Mouse (Mus musculus): ENCODE measurements around the gene Sar1b. TPM values are rescaled to one million over a fixed set of nuclear protein-coding genes. Genes with fewer than 3 reads are reported as not detected.

Sar1b gene
- total and polyA plus RNA-seq, 3 experiments, result 104 to 124 TPM; not detected in 1

DNA sequence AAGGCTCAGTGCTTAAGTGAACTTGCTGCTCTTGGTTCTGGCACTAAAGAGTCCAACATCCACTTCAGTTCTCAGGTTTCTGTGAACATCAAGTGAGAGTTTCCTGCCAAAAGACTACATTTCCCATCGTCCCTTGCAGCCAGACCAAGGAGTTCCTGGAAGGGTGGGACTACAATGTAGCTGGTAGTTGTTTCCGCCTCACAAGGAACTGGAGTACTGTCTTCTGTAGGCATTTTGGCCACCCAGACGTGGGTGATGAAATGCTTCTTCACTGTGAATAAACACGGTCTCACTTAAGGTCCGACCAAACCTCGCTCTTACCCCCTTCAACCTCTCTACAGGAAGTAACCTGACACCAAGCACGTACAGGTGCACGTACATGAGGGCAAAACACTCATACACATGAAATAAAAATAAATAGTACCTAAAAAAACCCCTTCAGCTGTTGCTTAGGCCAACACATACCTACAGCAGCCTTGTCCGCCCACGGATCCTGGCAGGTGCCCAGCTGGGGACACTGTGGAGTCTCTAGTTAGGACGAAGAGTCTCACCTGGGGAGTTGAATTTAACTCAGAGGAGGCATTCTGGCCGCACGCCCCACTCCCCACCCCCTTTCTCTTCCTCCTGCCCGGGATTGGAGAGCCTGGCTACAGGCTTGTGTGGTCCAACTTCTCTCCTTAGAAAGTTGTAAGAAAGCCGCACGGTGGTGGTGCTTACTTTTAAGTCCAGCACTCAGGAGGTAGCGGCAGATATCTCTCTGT is 41.9 kb downstream of the Sar1b start (continued):
- TF ChIP-seq POLR2A (IDR thresholded peaks at IDR 0.05; ENCODE audit: control insufficient read depth in 1 of 2, insufficient read depth in 1 of 2, low read depth in 1 of 2, low read length in 2 of 2, poor library complexity in 1 of 2) (peak; percentile 34 to 86; a peak in 2 of 4 replicates), USF2 (IDR thresholded peaks at IDR 0.05; ENCODE audit: borderline replicate concordance in 1 of 2, insufficient read depth in 1 of 2, low read depth in 1 of 2, low read length in 2 of 2) (no peak), NRF1 (IDR thresholded peaks at IDR 0.05; ENCODE audit: insufficient read depth, low read depth, low read length, poor library complexity, severe bottlenecking) (no peak), RAD21 (IDR thresholded peaks at IDR 0.05; ENCODE audit: low read depth, low read length) (no peak), TAL1 (IDR thresholded peaks at IDR 0.05; ENCODE audit: low read length) (no peak), CHD2 (IDR thresholded peaks at IDR 0.05; ENCODE audit: low read length) (no peak), RCOR1 (IDR thresholded peaks at IDR 0.05; ENCODE audit: low read depth, low read length) (no peak), TBP (IDR thresholded peaks at IDR 0.05; ENCODE audit: low read depth, low read length) (peak; percentile 60; the same call in 1 of the 2 replicates), ZC3H11A (IDR thresholded peaks at IDR 0.05; ENCODE audit: low read depth, low read length) (no peak), GATA1 (IDR thresholded peaks at IDR 0.05; ENCODE audit: low read depth, low read length) (no peak), ZMIZ1 (IDR thresholded peaks at IDR 0.05; ENCODE audit: low read depth, low read length) (peak; percentile 70; the same call in 1 of the 2 replicates), MYC (IDR thresholded peaks at IDR 0.05; ENCODE audit: low read depth, low read length) (peak; percentile 81), USF1 (IDR thresholded peaks at IDR 0.05; ENCODE audit: low read depth, low read length) (no peak), MEF2A (IDR thresholded peaks at IDR 0.05; ENCODE audit: extremely low read depth, insufficient replicate concordance, low read depth, low read length, poor library complexity, severe bottlenecking) (no peak), CHD1 (IDR thresholded peaks at IDR 0.05; ENCODE audit: low read depth, low read length) (no peak), POLR2AphosphoS5 (IDR thresholded peaks at IDR 0.05; ENCODE audit: borderline replicate concordance, low read depth, low read length) (no peak), EP300 (IDR thresholded peaks at IDR 0.05; ENCODE audit: low read depth in 1 of 2, low read length in 2 of 2) (no peak), CTCF (IDR thresholded peaks at IDR 0.05 in 2 of 3, conservative IDR thresholded peaks at IDR 0.05 in 1 of 3; ENCODE audit: control insufficient read depth in 1 of 3, insufficient read depth in 1 of 3, low read depth in 2 of 3, low read length in 3 of 3, poor library complexity in 1 of 3, severe bottlenecking in 1 of 3) (no peak)

DNA sequence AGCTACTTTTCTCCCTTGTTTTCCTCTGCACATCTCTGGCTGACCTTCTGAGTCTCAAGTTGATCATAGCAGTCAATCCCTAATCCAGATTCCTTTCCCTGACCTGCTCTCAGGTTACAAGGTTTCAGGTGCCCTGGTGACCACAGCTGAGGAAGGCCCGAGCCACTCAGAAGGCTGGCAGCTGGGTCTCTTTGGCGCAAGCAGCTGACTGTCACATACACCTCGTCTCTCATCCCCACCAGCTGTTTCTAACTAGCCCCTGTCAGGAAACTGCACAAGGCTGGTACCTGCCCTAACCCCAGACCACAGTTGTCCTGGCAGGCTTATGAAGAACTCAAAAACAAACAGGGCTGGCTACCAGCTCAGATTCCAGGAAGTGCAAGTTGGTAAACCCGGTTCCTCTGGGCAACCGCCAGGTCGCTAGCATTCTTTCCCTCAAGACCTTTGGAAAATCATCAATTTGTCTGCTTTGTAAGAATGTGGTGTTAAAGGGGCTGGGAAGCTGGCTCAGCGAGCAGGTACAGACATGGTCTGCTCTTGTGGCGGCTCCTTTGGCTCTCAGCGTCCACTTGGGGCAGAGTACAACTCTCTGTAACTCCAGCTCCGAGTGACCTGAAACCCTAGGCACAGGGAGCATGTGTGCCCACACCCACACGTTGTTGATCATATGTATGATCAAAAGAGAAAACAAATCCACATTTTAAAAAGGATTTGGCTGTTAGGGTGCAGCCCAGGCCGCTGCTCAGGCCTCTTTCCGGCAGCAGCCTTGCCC is 43.8 kb downstream of the Sar1b start:
- H3K27me3 ChIP-seq (ENCODE audit: control insufficient read depth in 1 of 2, insufficient read depth in 2 of 2, low read length in 2 of 2), result no peaks in the 10 kb centered on the region
- no peak for DNase-seq (ENCODE audit: low read depth, low spot score)
- H3K36me3 ChIP-seq (ENCODE audit: control insufficient read depth in 1 of 2, insufficient read depth in 2 of 2, low read length in 2 of 2), result peaks cover 0 to 3% of the 10 kb centered on the region in 2 experiments; a peak in 1 of 4 replicates
- no peak overlapping the region for H3K27ac ChIP-seq (ENCODE audit: control insufficient read depth, low read depth, low read length)
- no peak for TF ChIP-seq POLR2A (IDR thresholded peaks at IDR 0.05; ENCODE audit: control insufficient read depth in 1 of 2, insufficient read depth in 1 of 2, low read depth in 1 of 2, low read length in 2 of 2, poor library complexity in 1 of 2)
- no peak for TF ChIP-seq TCF12 (IDR thresholded peaks at IDR 0.05; ENCODE audit: low read depth, low read length)
- H3K9ac ChIP-seq (ENCODE audit: control insufficient read depth, low read depth, low read length, poor library complexity, severe bottlenecking), result no peak overlapping the region
- no peaks in the 10 kb centered on the region for H3K9me3 ChIP-seq (replicated peaks; ENCODE audit: insufficient read depth, low read length)
- H3K79me2 ChIP-seq (ENCODE audit: control insufficient read depth, insufficient read depth, low read length, poor library complexity), result no peaks in the 10 kb centered on the region; the same call in 1 of the 2 replicates
- H3K4me3 ChIP-seq (ENCODE audit: control insufficient read depth in 1 of 2, insufficient read depth in 1 of 2, low read depth in 2 of 2, low read length in 2 of 2), result no peak overlapping the region
- H3K4me1 ChIP-seq (ENCODE audit: control insufficient read depth in 1 of 2, insufficient read depth in 2 of 2, low read length in 2 of 2), result peaks cover 2 to 8% of the 10 kb centered on the region in 2 experiments; a peak in 3 of 4 replicates

All from MEL (cell line).